Mouse (Mus musculus) A20 (cell line): ENCODE data around the gene C1galt1.

Experiments used
- DNase-seq: peaks from one replicate; pipeline ENCODE4 v3.0.0-alpha.2; 2011; ENCODE audit warnings: low read depth, low spot score

The C1galt1 gene

DNA sequence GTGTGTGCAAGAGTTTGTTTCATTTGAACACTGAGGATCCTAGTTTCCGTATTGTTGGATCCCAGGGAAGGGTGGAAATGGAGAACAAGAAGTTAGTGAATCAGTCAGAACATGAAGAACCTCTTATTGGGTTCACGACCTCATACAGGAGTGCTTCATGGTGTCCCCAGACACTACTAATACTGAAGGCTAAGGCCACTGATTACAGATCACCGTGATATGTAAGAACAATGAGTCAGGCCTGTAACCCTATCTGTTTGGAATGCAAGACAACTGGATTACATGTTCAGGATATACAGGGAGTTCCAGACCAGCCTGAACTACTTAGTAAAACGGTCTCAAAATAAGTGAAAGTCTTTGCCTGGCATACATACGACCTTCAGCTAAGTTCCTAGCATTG, 13.9 kb downstream of the C1galt1 start:
- no peak for DNase-seq

DNA sequence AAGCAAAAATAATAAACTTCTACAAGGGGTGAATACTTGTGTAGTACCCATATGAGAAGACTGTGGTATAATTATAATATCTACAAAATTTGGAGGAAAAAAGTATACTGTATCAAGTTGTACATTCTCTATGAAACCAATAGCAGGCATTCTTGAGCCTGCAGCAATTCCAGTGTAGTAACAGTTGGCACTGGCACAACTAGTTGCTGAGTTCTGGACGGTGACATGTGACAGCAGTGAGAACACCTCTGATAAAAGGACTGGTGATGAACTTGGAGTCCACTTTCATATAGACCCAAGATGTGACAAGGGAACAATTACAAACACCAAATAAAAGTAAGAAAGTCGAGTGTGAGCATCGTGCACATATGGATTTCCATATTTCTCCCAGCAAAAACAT, 14.5 kb downstream of the C1galt1 start:
- DNase-seq = no peak

DNA sequence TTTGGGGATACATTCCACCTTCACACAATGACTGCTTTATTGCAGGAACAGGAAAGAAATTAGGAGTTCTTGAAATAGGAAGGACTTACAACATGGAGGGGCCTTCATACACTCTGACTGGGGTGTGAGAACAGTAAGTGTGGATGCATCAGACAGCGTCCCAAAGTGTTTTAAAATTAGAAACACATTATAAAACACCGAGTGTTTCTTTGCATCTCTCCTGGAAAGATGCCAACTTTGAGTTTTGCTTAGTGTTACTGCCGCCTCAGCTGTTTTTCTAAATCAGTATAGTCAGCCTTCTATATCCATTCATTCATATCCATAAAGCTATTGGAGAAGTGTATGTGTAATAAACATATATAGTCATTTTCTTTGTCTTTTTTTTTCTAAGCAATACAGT, 16.4 kb downstream of the C1galt1 start:
- no peak for DNase-seq

- no peak for DNase-seq
Measured at GRCm38 (mm10) chr6:7863354-7863753, 18.7 kb downstream of the C1galt1 start.

GRCm38 (mm10) chr6:7876836-7877235, 32.2 kb downstream of the C1galt1 start:
- DNase-seq = no peak

DNA sequence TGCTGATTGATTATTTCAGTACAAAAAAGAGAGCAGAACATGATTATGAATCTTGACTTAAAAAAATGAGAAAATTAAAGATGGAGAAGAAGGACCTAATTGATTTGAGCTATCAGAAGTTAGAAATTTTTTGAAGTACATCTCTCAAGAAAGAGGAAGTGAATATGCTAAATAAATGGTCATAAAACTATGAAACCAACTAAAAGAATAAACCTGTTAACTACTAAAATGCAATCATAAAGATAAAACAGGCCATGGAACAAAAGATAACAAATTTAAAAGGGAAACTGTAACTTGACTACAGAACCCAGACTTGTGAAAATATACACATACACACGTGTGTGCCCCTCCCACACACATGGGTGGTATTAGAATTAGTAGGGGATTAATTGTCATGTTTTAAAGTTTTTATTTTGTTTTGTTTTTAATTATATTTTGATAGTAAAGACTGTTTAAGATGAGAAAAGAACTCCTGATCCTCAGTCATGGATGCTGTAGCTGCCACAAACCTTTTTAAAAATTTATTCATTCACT, 37.0 kb downstream of the C1galt1 start:
- no peak for DNase-seq

DNA sequence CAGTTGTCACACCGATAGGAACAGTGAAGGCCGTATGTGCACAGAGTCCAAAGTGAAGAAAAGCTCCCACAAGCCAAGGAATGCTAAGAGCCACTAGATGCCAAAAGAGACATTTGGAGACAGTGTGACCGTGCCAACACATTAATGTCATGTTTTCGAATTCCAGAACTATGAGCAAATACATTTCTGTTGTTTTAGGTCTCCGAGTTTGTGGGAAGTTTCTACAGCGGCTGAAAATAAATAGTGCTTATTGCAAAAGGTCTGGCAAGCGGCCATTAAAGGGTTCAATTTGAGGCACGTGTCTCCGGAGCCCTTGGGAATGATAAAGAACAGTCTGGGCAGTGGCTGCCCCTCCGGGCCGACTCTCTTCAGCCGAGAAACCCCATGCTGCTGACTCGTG, 37.9 kb downstream of the C1galt1 start:
- DNase-seq = no peak

DNA sequence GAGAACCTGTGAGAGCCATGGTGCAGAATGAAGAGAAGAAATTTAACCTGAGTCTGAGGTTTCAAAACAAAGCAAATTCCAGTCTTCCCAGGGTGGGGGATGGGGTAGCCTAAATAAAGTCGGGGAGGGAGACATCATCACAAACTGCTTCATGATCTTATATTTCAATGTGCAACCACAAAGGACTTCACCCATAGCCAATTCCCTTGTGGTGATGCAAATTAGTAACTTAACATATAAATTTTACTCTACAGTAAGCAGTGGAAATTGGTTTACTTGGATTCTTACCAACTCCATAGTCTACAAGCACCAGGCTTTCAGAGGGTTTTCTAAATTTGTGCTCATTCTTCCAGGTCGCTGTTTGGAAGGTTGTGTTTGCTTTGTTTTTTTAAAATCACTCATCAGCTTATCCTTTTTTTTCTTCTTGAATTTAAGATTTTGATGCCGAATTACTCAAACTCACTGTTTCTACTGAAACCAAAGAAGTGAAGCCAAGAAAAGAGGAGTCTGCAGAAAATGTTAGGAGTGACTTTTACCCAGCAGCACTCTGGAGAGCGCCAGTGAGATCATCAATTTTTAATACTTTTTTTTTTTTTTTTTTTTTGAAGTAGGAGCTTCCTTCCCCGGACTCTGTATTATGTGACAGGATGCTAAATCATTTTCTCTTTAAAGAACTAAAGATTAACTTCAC, 41.5 kb downstream of the C1galt1 start:
- DNase-seq = no peak

DNA sequence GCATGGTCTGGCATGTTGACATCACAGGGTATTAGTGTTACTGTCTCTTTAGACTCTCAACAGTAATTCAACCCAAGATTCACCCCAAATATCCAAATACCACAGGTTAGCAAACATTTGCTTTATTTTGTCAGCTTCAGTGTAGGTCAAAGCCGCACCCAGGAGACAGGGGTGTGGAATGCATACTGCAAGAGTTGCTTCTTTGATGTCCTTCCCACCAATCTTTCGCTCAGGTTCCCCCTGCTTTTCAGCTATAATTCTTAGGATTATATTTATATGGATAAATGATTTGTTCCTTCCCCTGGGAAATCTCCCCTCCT, 42.0 kb downstream of the C1galt1 start:
- no peak for DNase-seq

GRCm38 (mm10) chr6:7896339-7896738, 51.7 kb downstream of the C1galt1 start:
- DNase-seq = no peak

DNA sequence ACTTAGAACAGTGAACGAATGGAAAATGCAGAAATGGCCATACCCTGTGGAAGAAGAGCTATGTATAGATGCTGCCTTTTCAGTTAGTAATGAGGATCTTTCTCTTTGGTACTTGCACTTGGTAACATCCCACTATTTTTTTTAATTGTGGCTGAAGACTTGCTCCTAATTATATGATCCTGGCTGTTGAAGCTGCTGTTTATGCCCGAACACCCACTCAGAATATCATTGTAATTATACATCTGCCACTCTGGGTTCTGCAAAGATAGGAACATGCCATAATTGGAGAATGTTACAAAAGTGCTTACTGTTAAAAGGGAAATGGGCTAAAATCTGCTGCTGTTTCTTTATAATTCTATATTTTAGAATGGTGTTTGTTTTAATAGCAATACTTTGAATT, 67.4 kb downstream of the C1galt1 start:
- DNase-seq = no peak
